Mouse (Mus musculus) gastrocnemius, postnatal 25 days (tissue): ENCODE measurements around the gene Bmi1. TPM values are rescaled to one million over a fixed set of nuclear protein-coding genes. Genes with fewer than 3 reads are reported as not detected.

Source experiments
- DNase-seq: peaks from one replicate; pipeline ENCODE4 v3.0.0; 2022
- total RNA-seq, 2 experiments: library from RNA; stranded (reverse); gene quantifications; 1 replicate in 1 of 2; 2 replicates in 1 of 2; pipeline ENCODE4 v1.2.3; 2021

The Bmi1 gene
- total RNA-seq, 2 experiments from 2014 or later = 29.9 to 42.7 TPM

DNA sequence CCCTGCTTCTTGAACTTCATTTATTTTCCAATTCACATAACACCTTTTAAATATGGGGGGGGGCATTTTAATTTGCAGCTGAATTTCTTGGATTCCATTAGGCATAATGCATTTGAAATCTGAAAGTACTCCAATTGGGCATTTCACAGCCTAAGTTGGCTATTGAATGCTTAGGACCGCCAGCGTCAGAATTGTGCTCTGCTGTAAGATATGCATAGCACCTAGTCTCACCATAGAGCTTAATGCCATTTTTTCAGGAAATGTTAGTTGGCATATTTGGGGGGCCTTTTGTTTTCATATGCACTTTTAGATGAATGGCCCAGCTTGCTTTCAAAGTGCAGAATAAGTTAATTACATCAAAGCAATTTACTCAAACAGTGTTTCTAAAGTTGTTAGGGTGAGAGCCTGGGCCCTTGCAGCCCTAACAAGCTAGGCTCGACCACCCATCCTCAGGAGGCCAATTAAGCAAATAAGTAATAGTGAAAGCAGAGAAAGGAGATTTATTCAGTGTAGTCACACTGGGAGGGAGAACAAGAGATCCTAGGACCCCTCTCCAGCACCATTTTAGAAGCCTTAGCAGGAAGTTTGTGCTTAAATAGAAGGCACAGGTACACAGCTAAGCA lies 45.5 kb downstream of the Bmi1 start:
- DNase-seq = no peak

DNA sequence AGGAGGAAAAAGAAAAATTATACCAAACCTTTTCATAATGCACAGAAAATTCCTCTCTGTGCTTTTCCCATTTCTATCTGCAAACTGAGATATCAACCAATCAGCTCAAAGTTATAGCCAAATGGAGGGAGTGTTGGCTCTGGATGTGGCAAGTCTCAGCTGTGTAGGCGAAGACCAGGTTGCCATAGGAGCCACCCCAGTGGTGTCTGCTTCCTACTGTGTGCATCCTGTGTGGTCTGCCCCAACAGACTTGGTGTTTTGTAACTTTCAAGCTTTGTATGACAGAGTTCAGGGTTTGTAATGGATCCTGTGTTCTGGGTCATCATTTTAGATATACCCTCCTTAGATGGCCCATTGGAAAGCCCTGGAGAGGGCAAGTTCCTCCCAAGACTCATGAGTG lies 47.6 kb downstream of the Bmi1 start:
- DNase-seq = no peak

GRCm38 (mm10) chr2:18725880-18726279 lies 49.1 kb downstream of the Bmi1 start:
- DNase-seq = no peak

GRCm38 (mm10) chr2:18731718-18732117 lies 54.9 kb downstream of the Bmi1 start:
- DNase-seq = no peak

- DNase-seq = no peak
Measured at GRCm38 (mm10) chr2:18734394-18735127, 57.7 kb downstream of the Bmi1 start.

Other genes starting within 250 kb of the Bmi1 start
- 10 to 100 TPM; 89.2 to 91.5 TPM for gene Commd3, start 4.6 kb upstream of the Bmi1 start, total RNA-seq
- gene Spag6, start 17.0 kb downstream of the Bmi1 start, total RNA-seq = under 1 TPM in 1 of 2 experiments, not detected in 1; 0.36 TPM